ENCODE assay signal across 12 mouse cellular contexts in genomic region chr9:42705848-42706247, GRCm38 (mm10).
"Had no signal": no experiment of that assay in that cellular context is flagged by ENCODE, and none has a peak within 500 bp of the region (broad histone marks: within the 10 kb centered on the region; RNA-seq: fewer than 3 reads in every experiment).

No protein-coding gene starts in this region.

- DNase-seq: retina, postnatal 1 day; right cerebral cortex, adult 18-20 months; right cerebral cortex, postnatal 14 days; right cerebral cortex, postnatal 25 days; right cerebral cortex, postnatal 4 days; spleen, adult 18-20 months; thymus, adult 18-20 months; thymus, adult 2 months; thymus, postnatal 14 days; thymus, postnatal 25 days; thymus, postnatal 36 days; thymus, postnatal 4 days had no signal
